Mouse (Mus musculus): ENCODE results near the gene Armt1. TPM values are rescaled to one million over a fixed set of nuclear protein-coding genes. Genes with fewer than 3 reads are reported as not detected.

The Armt1 gene
- 20.1 and 20.3 TPM in 2 replicates for polyA plus RNA-seq (2015; fragmentation: Nextera tagmentation; extraction: Ambion mirVana)

GRCm38 (mm10) chr10:4432123-4432931, at the start of gene Armt1, which contains the start of gene Rmnd1:
Gene Armt1, plus strand, starts transcription at chr10:4432467.
Gene Rmnd1, minus strand, starts transcription at chr10:4432388.

GRCm38 (mm10) chr10:4387701-4388383, 44.4 kb upstream of the Armt1 start, which contains the start of gene Zbtb2:
Gene Zbtb2, minus strand, starts transcription at chr10:4388108.

GRCm38 (mm10) chr10:4482355-4482754, 50.1 kb downstream of the Armt1 start, which contains the start of gene Ccdc170:
Gene Ccdc170, plus strand, starts transcription at chr10:4482502.

Other genes with a start within 250 kb of the Armt1 start
- 21.0 and 28.0 TPM in 2 replicates for gene Akap12, start 166.1 kb upstream of the Armt1 start, polyA plus RNA-seq (2015; fragmentation: Nextera tagmentation; extraction: Ambion mirVana)
- gene Zbtb2, start 44.4 kb upstream of the Armt1 start, polyA plus RNA-seq (2015; fragmentation: Nextera tagmentation; extraction: Ambion mirVana): 5.1 and 5.3 TPM in 2 replicates
- gene Rmnd1, start 79 bp upstream of the Armt1 start, polyA plus RNA-seq (2015; fragmentation: Nextera tagmentation; extraction: Ambion mirVana): 20.1 and 23.4 TPM in 2 replicates
- not detected in 2 replicates for gene Ccdc170, start 50.0 kb downstream of the Armt1 start, polyA plus RNA-seq (2015; fragmentation: Nextera tagmentation; extraction: Ambion mirVana)
- gene Esr1, start 179.1 kb downstream of the Armt1 start, polyA plus RNA-seq (2015; fragmentation: Nextera tagmentation; extraction: Ambion mirVana): 0.74 and 0.83 TPM in 2 replicates

All from spleen, postnatal 0 days (tissue).